Mouse (Mus musculus) kidney, postnatal 36 days (tissue): Measurements from ENCODE around the gene Lrrc57.
A peak's percentile ranks its signal among the peaks of the same experiment; 100 is the strongest.
"Not testable (repeated sequence)": the region's sequence is repeated elsewhere in the genome, so short reads cannot be mapped to it uniquely, and the experiment has no call there.

Experiments
- DNase-seq, 2 experiments: peaks; one replicate each; pipeline ENCODE4 v3.0.0; 2021 to 2022; ENCODE audit warnings: mixed read lengths in 2 of 2

Gene Lrrc57

GRCm38 (mm10) chr2:120597734-120598133 is 11.6 kb downstream of the Lrrc57 start:
- no peak for DNase-seq

GRCm38 (mm10) chr2:120592227-120592626 is 17.1 kb downstream of the Lrrc57 start:
- DNase-seq, result peak; percentile 27 to 42

GRCm38 (mm10) chr2:120589759-120590158 is 19.6 kb downstream of the Lrrc57 start:
- no peak for DNase-seq

- DNase-seq, result peak in 1 of 2 experiments; percentile 19
These were observed 31.0 kb downstream of the Lrrc57 start for GRCm38 (mm10) chr2:120578286-120578685.

GRCm38 (mm10) chr2:120577799-120578198 is 31.5 kb downstream of the Lrrc57 start:
- no peak for DNase-seq

GRCm38 (mm10) chr2:120575978-120576377 is 33.3 kb downstream of the Lrrc57 start:
- no peak for DNase-seq

- no peak for DNase-seq
These were observed 34.2 kb downstream of the Lrrc57 start for GRCm38 (mm10) chr2:120575121-120575520.

GRCm38 (mm10) chr2:120572161-120572560 is 37.2 kb downstream of the Lrrc57 start:
- not testable (repeated sequence) for DNase-seq

GRCm38 (mm10) chr2:120571081-120571480 is 38.2 kb downstream of the Lrrc57 start:
- DNase-seq, result peak; percentile 75 to 82

GRCm38 (mm10) chr2:120567798-120568320 is 41.5 kb downstream of the Lrrc57 start:
- peak in 1 of 2 experiments; percentile 70 for DNase-seq

GRCm38 (mm10) chr2:120566886-120567797 is 42.2 kb downstream of the Lrrc57 start, which contains the start of gene Snap23:
Gene Snap23, plus strand, starts transcription at chr2:120567671.
- peak; percentile 95 to 97 for DNase-seq

- no peak for DNase-seq
These were observed 44.0 kb downstream of the Lrrc57 start for GRCm38 (mm10) chr2:120565363-120565762.

- DNase-seq, result not testable (repeated sequence)
These were observed 44.7 kb downstream of the Lrrc57 start for GRCm38 (mm10) chr2:120564548-120565188.

- DNase-seq, result peak; percentile 92 to 94
These were observed 45.9 kb downstream of the Lrrc57 start, which contains the start of gene Zfp106 for GRCm38 (mm10) chr2:120563235-120563990. Gene Zfp106, minus strand, starts transcription at chr2:120563843.

GRCm38 (mm10) chr2:120562859-120563234 is 46.5 kb downstream of the Lrrc57 start:
- DNase-seq, result no peak

- DNase-seq, result no peak
These were observed 47.8 kb downstream of the Lrrc57 start for GRCm38 (mm10) chr2:120561524-120561923.

GRCm38 (mm10) chr2:120558813-120559212 is 50.5 kb downstream of the Lrrc57 start:
- DNase-seq, result no peak

- DNase-seq, result peak; percentile 22 to 64
These were observed 52.5 kb downstream of the Lrrc57 start for GRCm38 (mm10) chr2:120556868-120557267.
